Mouse (Mus musculus) midbrain, embryonic 16.5 days (tissue): Measurements from ENCODE around the gene Aanat. TPM values are rescaled to one million over a fixed set of nuclear protein-coding genes. Genes with fewer than 3 reads are reported as not detected.
"Not testable (repeated sequence)": the region's sequence is repeated elsewhere in the genome, so short reads cannot be mapped to it uniquely, and the experiment has no call there.

Source experiments
- ATAC-seq: fragments of 200-750 bp; cut with Nextera tagmentation; 2 replicates; pipeline ENCODE4 v1.8.0; 2017; ENCODE audit warnings: moderate TSS enrichment
- H3K27ac ChIP-seq: fragments of 300-500 bp; sonication (generic); 2 replicates; pipeline ENCODE4 v1.5.1; 2014; ENCODE audit warnings: mild to moderate bottlenecking, low read length, mixed read lengths
- H3K27me3 ChIP-seq: fragments of 300-500 bp; sonication (generic); 2 replicates; pipeline ENCODE4 v1.6.1; 2014; ENCODE audit warnings: low read depth, low read length, mixed read lengths; ENCODE audit not compliant: control insufficient read depth, insufficient read depth
- H3K36me3 ChIP-seq: fragments of 300-500 bp; sonication (generic); 2 replicates; pipeline ENCODE4 v1.6.1; 2014; ENCODE audit warnings: mild to moderate bottlenecking, low read length, moderate library complexity, mixed read lengths; ENCODE audit not compliant: control insufficient read depth, insufficient read depth
- H3K4me1 ChIP-seq: fragments of 300-500 bp; sonication (generic); 2 replicates; pipeline ENCODE4 v1.6.1; 2014; ENCODE audit warnings: mild to moderate bottlenecking, low read length, mixed read lengths; ENCODE audit not compliant: control insufficient read depth, insufficient read depth
- H3K4me2 ChIP-seq: fragments of 300-500 bp; sonication (generic); 2 replicates; pipeline ENCODE4 v1.6.1; 2014; ENCODE audit warnings: mild to moderate bottlenecking, low read length, mixed read lengths
- H3K4me3 ChIP-seq: fragments of 300-500 bp; sonication (generic); 2 replicates; pipeline ENCODE4 v1.5.1; 2014; ENCODE audit warnings: low read depth, mild to moderate bottlenecking, low read length, moderate library complexity, mixed read lengths
- H3K9ac ChIP-seq: fragments of 300-500 bp; sonication (generic); 2 replicates; pipeline ENCODE4 v1.6.1; 2014; ENCODE audit warnings: low read depth, low read length, mixed read lengths
- H3K9me3 ChIP-seq: fragments of 300-500 bp; sonication (generic); replicated peaks from 2 replicates; pipeline ENCODE4 v1.6.1; 2014; ENCODE audit warnings: mild to moderate bottlenecking, low read length, mixed read lengths; ENCODE audit not compliant: control insufficient read depth, poor library complexity, severe bottlenecking
- WGBS: fragments of 180-500 bp; shearing (Covaris S2); extraction: QIAGEN DNeasy Blood & Tissue Kit; methylation state at CpG from one replicate; pipeline ENCODE4 v1.1.7; 2014; 5-methylcytosine and 5-hydroxymethylcytosine counted together
- polyA plus RNA-seq: library from polyadenylated mRNA; unstranded; fragments of >200 nt; fragmentation: Nextera tagmentation; extraction: Ambion mirVana; gene quantifications from 2 replicates; pipeline ENCODE4 v1.2.1, GENCODE M21; 2015

The Aanat gene
- polyA plus RNA-seq, 1 experiment from 2014 or later, result 0.20 TPM

GRCm38 (mm10) chr11:116609965-116610630, 23.9 kb downstream of the Aanat start:
- no peak overlapping the region for H3K4me2 ChIP-seq
- H3K9me3 ChIP-seq, result no peaks in the 10 kb centered on the region
- H3K9ac ChIP-seq, result no peak overlapping the region
- no peak overlapping the region for H3K4me3 ChIP-seq
- H3K27me3 ChIP-seq, result no peaks in the 10 kb centered on the region
- no peak overlapping the region for H3K27ac ChIP-seq
- no peaks in the 10 kb centered on the region for H3K4me1 ChIP-seq
- WGBS, result 91% methylated on average over 15 of the region's 15 CpGs
- ATAC-seq, result no peak
- no peaks in the 10 kb centered on the region for H3K36me3 ChIP-seq

GRCm38 (mm10) chr11:116611168-116611567, 24.9 kb downstream of the Aanat start:
- not testable (repeated sequence) for H3K9ac ChIP-seq, H3K27me3 ChIP-seq, H3K4me2 ChIP-seq, ATAC-seq, H3K4me3 ChIP-seq, H3K27ac ChIP-seq, H3K4me1 ChIP-seq, H3K9me3 ChIP-seq, H3K36me3 ChIP-seq
- WGBS, result 86% methylated on average over 8 of the region's 9 CpGs

- no peaks in the 10 kb centered on the region for H3K9me3 ChIP-seq
- H3K36me3 ChIP-seq, result no peaks in the 10 kb centered on the region
- H3K4me1 ChIP-seq, result no peaks in the 10 kb centered on the region
- no peak overlapping the region for H3K9ac ChIP-seq
- H3K4me2 ChIP-seq, result no peak overlapping the region
- ATAC-seq, result no peak
- H3K27ac ChIP-seq, result no peak overlapping the region
- no peaks in the 10 kb centered on the region for H3K27me3 ChIP-seq
- H3K4me3 ChIP-seq, result no peak overlapping the region
- 92% methylated on average over 9 of the region's 9 CpGs for WGBS
Observed at GRCm38 (mm10) chr11:116611883-116612282, 25.7 kb downstream of the Aanat start.

- Histone ChIP-seq H3K27ac (no peak overlapping the region), H3K4me3 (no peak overlapping the region), H3K4me1 (no peaks in the 10 kb centered on the region), H3K9me3 (no peaks in the 10 kb centered on the region), H3K4me2 (no peak overlapping the region), H3K27me3 (no peaks in the 10 kb centered on the region), H3K9ac (no peak overlapping the region), H3K36me3 (no peaks in the 10 kb centered on the region)
- ATAC-seq, result no peak
- WGBS, result 79% methylated on average over 1 of the region's 1 CpGs
Observed at GRCm38 (mm10) chr11:116612554-116612953, 26.3 kb downstream of the Aanat start.

GRCm38 (mm10) chr11:116613234-116613633, 27.0 kb downstream of the Aanat start:
- no peaks in the 10 kb centered on the region for H3K9me3 ChIP-seq
- no peak overlapping the region for H3K4me2 ChIP-seq
- H3K27me3 ChIP-seq, result no peaks in the 10 kb centered on the region
- 93% methylated on average over 6 of the region's 6 CpGs for WGBS
- no peak overlapping the region for H3K27ac ChIP-seq
- H3K36me3 ChIP-seq, result no peaks in the 10 kb centered on the region
- no peak overlapping the region for H3K4me3 ChIP-seq
- no peaks in the 10 kb centered on the region for H3K4me1 ChIP-seq
- no peak overlapping the region for H3K9ac ChIP-seq
- no peak for ATAC-seq

GRCm38 (mm10) chr11:116615735-116616437, 29.7 kb downstream of the Aanat start:
- no peaks in the 10 kb centered on the region for H3K36me3 ChIP-seq

DNA sequence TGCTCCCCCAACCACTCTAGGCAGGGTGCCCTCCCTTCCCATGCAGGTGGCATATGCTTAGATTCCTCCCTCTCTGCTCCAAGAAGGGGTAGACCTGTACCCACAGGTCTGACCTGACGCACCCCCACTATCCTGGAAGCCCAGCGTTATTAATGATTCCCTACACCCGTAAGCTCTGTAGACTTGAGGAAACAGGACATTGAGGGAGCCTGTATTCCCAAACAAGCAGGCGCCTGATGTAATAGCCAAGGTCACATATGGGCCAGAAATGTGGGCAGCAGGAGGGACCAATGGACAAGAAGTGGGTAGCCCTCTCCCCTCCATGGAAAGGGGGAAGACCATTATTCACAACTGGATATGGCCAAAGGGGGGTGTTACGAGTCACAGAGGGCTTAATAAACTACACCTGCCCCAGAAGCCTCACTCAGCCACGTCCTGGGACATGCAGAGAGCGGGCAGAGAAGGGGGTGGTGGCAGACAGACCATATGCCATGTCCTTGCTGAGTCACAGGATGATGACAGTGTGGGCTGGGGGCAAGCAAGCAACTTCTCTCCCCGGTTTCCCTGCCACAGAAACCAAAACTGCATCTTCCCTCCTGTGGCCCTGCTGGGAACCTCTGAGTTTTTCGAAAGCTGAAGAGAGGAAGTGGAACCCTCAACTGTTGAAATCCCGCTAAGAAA, 30.3 kb downstream of the Aanat start:
- no peak overlapping the region for H3K4me2 ChIP-seq
- WGBS, result 83% methylated on average over 10 of the region's 10 CpGs
- no peaks in the 10 kb centered on the region for H3K27me3 ChIP-seq
- no peaks in the 10 kb centered on the region for H3K36me3 ChIP-seq
- H3K27ac ChIP-seq, result no peak overlapping the region
- no peaks in the 10 kb centered on the region for H3K4me1 ChIP-seq
- ATAC-seq, result no peak
- H3K9me3 ChIP-seq, result no peaks in the 10 kb centered on the region
- H3K4me3 ChIP-seq, result no peak overlapping the region
- H3K9ac ChIP-seq, result no peak overlapping the region

More at GRCm38 (mm10) chr11:116615735-116616437, 29.7 kb downstream of the Aanat start:
- H3K9me3 ChIP-seq, result no peaks in the 10 kb centered on the region
- no peak overlapping the region for H3K27ac ChIP-seq
- WGBS, result 56% methylated on average over 15 of the region's 15 CpGs
- no peak overlapping the region for H3K4me2 ChIP-seq
- no peak for ATAC-seq
- H3K4me3 ChIP-seq, result no peak overlapping the region
- no peaks in the 10 kb centered on the region for H3K4me1 ChIP-seq
- H3K9ac ChIP-seq, result no peak overlapping the region
- no peaks in the 10 kb centered on the region for H3K27me3 ChIP-seq

- Histone ChIP-seq H3K4me1 (no peaks in the 10 kb centered on the region), H3K9me3 (no peaks in the 10 kb centered on the region), H3K27ac (no peak overlapping the region), H3K36me3 (no peaks in the 10 kb centered on the region), H3K27me3 (peaks cover under 1% of the 10 kb centered on the region; the same call in 1 of the 2 replicates), H3K4me2 (no peak overlapping the region), H3K9ac (no peak overlapping the region), H3K4me3 (no peak overlapping the region)
- 78% methylated on average over 7 of the region's 7 CpGs for WGBS
- no peak for ATAC-seq
Observed at GRCm38 (mm10) chr11:116617641-116618040, 31.4 kb downstream of the Aanat start.

DNA sequence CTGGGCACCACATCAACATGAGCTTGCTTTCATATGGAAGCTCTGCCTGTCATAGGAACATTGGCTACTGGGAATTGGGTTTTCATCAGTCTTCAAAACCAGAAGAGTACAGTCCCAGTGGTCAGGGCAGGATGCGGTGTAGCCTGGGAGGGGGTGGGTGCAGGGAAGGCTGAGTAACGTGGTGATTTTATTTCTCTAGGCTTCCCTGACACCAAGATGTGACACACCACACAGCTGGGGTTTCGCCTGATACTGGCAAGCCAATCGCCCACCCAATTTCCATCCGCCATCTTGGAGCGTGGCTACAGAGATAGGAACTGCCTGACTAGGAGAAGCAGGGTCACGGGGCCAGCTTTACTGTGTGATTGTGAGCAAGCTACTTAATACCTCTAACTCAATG, 32.4 kb downstream of the Aanat start:
- no peaks in the 10 kb centered on the region for H3K36me3 ChIP-seq
- H3K9ac ChIP-seq, result no peak overlapping the region
- no peaks in the 10 kb centered on the region for H3K4me1 ChIP-seq
- no peak overlapping the region for H3K4me2 ChIP-seq
- no peak for ATAC-seq
- 88% methylated on average over 7 of the region's 7 CpGs for WGBS
- no peak overlapping the region for H3K27ac ChIP-seq
- no peak overlapping the region for H3K4me3 ChIP-seq
- no peaks in the 10 kb centered on the region for H3K9me3 ChIP-seq
- H3K27me3 ChIP-seq, result peaks cover 8% of the 10 kb centered on the region
